ENCODE assay signal across 8 mouse cellular contexts in the genomic region with DNA sequence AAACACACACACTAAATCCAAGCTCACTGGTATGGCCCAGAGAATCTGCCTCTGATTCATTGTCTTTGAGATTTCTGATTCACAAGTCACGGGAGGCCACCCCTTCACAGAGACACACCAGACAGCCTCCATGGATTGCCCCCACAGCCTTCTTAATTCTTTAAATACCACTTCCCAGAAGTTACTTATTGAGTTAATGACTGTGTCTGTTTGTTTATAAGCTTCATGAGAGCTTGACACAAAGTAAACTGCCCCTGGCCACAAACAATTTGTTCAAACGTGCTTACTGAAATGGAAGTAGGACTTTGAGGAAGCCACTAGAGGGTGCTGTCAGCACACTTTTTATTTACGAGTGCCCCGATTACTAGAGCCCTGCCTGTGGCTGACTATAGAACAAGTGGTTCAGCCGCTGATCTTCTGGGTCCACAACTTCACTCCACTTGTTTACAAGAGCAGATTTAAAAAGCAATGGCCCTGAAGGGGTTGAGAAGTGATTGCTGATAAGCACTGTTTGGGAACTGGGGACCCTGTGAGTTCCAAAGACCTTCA.
DNase-seq lines count a peak whose midpoint lies in the region; ATAC-seq and TF ChIP-seq lines count a peak whose summit lies in the region.

No protein-coding gene starts in this region.

- peak; percentile 76 for DNase-seq in A20 (ENCODE audit: low read depth, low spot score)
- DNase-seq in ZHBTc4 (ENCODE audit: low read depth, low spot score), result peak; percentile 84
- DNase-seq in kidney, postnatal 25 days, result peak; percentile 75 to 83
- peak; percentile 39 to 72 for DNase-seq in lung, adult 18-20 months
- peak; percentile 20 for DNase-seq in ovary, adult 18-20 months (ENCODE audit: low spot score)
- DNase-seq in thymus, adult 2 months, result peak; percentile 54

- no peak for TF ChIP-seq POLR2A in cortical plate, adult 2 months (IDR thresholded peaks at IDR 0.05; ENCODE audit: extremely low read depth, insufficient read depth, low read length)
- no peak for TF ChIP-seq POLR2A in thymus, adult 2 months (IDR thresholded peaks at IDR 0.05; ENCODE audit: control insufficient read depth, extremely low read depth, insufficient read depth, low read length, poor library complexity)

- no peaks in the 10 kb centered on the region for H3K4me1 ChIP-seq in cortical plate, adult 2 months (ENCODE audit: control insufficient read depth, insufficient read depth, low read length)
- no peaks in the 10 kb centered on the region for H3K4me1 ChIP-seq in thymus, adult 2 months (replicated peaks; ENCODE audit: control insufficient read depth, insufficient read depth, low read length)

- TF ChIP-seq CTCF in cortical plate, adult 2 months (IDR thresholded peaks at IDR 0.05; ENCODE audit: extremely low read depth, insufficient read depth, low read length), result peak; percentile 74
- TF ChIP-seq CTCF in thymus, adult 2 months (IDR thresholded peaks at IDR 0.05; ENCODE audit: borderline replicate concordance, control insufficient read depth, extremely low read depth, insufficient read depth, low read length, poor library complexity), result no peak

- H3K4me3 ChIP-seq in cortical plate, adult 2 months (ENCODE audit: insufficient read depth, low read length), result no peak overlapping the region
- H3K4me3 ChIP-seq in thymus, adult 2 months (ENCODE audit: control insufficient read depth, insufficient read depth, low read length), result no peak overlapping the region

- H3K27me3 ChIP-seq in thymus, adult 2 months (ENCODE audit: control insufficient read depth, insufficient read depth, low read length), result no peaks in the 10 kb centered on the region

- 20% methylated on average over 5 of the region's 5 CpGs for WGBS in thymus, adult 2 months

- H3K36me3 ChIP-seq in thymus, adult 2 months (ENCODE audit: control insufficient read depth, insufficient read depth, low read length), result no peaks in the 10 kb centered on the region

- no peak overlapping the region for H3K27ac ChIP-seq in cortical plate, adult 2 months (ENCODE audit: insufficient read depth, low read length)
- no peak overlapping the region for H3K27ac ChIP-seq in thymus, adult 2 months (ENCODE audit: control insufficient read depth, insufficient read depth, low read length)

- peak; percentile 83 for ATAC-seq in granulocyte monocyte progenitor cell, adult 5-6 weeks (replicated peaks; ENCODE audit: poor library complexity, severe bottlenecking)

Comparison
In these comparisons a context has a peak if more than half of its experiments do, and no peak if none do; other contexts are left out.
1. DNase-seq: peak in every context shown above with its lines; median percentile 84 in ZHBTc4; 79 in kidney, postnatal 25 days; 76 in A20; 56 in lung, adult 18-20 months; 54 in thymus, adult 2 months; 20 in ovary, adult 18-20 months.